Mouse (Mus musculus) R1 (cell line): Measurements from ENCODE around the gene Ndufv3.

Experiments
- DNase-seq: peaks from one replicate; pipeline ENCODE4 v3.0.0-alpha.2; 2018; ENCODE audit warnings: low read depth, low spot score

Ndufv3 gene

DNA sequence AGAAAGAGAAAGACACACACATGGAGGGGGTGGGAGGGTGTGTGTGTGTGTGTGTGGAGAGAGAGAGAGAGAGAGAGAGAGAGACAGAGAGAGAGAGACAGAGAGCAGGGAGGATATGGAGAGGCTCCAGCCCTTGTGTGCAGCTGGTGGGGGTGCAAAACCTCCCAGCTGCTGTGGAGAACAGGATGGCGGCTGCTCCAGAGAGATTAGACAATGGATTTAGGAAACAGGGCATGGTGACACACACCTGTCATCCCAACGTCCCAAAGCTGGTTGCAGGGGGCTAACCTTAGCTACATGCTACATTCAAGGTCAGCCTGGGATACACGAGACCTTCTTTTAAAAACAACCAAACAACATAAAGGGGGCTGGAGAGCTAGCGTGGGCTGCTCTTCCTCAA is 36.3 kb downstream of the Ndufv3 start:
- DNase-seq, result no peak

DNA sequence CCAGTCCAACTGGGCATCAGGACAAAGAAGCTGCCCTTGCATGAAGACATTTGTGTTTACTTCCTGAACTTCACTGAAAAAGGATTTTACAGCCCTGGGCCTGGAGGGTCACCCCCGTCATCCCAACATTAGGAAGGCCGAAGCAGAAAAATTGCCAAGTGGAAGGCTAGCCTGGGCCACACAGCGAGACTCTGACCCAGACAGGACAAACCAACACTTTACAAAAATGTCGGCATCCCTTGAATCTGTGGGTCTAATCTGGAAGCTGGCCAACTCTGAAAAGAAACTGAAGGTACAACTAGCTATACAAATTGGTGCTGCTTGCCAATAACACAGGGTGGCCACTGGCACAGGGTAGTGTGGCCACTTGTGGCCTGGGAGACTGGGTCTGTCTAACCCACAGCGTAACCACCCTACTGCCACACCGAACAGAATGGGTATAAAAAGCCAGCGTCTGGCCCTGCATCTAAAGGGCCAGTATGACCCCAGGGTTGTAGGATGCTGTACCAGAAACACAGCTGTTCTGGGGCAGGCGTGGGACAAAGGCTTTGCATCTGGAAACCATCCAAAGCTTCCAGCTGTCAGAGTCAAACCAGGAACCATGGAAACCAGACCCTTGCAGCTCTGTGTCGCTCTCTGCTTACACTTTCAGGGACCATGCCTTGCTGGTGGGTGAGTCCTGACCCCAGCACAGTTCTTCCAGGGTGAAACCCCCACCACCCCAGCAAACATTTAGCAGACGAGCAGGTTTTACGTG is 37.4 kb downstream of the Ndufv3 start:
- DNase-seq, result peak; percentile 54

DNA sequence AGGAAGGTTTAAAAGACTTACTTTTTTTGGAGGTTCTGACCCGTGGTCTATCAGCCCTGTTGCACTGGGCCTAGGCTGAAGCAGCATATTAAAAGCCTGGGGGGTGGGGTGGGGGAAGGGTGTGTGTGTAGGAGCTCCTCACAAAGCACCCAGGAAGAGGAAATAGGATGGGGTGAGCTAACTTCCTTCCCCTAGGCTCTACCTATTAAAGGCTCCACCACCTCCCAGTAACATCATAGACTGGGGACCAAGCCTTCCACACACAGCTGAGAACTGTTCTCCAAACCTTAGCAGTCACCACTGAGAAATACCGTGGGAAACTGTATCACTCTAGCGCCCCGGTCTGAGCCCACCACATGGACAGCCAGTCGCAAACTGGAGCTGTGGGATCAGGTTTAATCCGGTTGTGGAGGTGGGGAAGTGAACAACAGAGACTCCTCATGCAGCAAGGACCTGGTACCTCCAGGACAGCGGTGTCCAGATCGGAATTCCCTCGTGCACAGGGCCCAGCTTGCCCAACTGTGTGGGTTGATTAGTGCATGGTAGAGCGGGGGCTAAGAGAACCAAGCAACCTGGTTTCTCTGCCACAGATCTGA is 38.1 kb downstream of the Ndufv3 start:
- peak; percentile 53 for DNase-seq

DNA sequence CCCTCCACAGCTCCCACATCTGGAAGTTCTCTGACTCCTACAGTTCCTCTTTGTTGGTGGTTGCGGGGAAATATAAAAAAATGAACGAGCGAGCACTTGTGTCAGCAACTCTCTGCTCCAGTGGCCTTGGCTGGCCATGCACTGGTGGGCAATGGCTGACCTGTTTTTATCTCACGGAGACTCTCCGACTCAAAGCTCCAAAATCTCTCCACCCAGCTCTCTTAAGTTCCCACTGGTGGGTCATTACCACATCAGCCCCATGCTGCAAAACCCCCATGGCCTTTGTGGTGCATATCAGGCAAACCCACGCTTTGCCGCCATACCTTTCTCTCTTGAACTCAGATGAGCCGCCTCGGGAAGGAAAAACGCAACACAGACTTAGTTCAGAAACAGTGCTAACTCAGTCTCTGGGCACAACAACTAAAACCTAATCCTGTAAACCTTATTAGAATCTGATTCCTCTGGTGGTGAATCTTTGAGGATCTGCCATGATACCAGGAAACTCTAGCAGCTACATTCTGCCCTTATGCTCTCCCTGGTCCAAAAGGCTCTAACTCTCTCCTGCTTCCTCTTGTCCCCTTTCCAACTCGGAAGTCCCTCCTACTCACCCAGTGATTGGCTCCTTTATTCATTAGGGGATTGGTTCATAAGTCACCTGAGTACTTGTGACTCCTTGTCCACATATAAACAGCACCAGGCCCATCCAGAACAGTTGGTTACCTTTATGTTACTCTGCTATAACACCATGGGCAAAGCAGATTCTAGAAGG is 39.3 kb downstream of the Ndufv3 start:
- peak; percentile 87 for DNase-seq

DNA sequence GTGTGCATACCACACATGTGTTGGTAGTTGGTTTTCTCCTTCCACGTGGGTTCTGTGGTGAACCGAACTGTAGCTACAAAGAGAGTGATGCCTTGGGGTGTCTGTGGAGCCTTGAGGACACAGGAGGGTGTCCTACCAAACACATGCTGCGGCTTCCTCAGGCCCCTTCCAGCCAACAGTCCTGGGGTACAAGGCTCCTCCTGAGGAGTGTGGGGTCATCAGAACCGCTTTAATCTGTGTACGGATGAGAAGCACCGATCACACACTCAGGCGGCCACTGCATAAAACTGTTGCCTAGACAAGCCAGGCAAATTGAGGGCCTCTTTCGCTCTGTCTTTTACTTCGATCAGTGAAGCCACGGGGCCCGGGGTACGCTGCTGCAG is 43.7 kb downstream of the Ndufv3 start:
- DNase-seq, result peak; percentile 35

DNA sequence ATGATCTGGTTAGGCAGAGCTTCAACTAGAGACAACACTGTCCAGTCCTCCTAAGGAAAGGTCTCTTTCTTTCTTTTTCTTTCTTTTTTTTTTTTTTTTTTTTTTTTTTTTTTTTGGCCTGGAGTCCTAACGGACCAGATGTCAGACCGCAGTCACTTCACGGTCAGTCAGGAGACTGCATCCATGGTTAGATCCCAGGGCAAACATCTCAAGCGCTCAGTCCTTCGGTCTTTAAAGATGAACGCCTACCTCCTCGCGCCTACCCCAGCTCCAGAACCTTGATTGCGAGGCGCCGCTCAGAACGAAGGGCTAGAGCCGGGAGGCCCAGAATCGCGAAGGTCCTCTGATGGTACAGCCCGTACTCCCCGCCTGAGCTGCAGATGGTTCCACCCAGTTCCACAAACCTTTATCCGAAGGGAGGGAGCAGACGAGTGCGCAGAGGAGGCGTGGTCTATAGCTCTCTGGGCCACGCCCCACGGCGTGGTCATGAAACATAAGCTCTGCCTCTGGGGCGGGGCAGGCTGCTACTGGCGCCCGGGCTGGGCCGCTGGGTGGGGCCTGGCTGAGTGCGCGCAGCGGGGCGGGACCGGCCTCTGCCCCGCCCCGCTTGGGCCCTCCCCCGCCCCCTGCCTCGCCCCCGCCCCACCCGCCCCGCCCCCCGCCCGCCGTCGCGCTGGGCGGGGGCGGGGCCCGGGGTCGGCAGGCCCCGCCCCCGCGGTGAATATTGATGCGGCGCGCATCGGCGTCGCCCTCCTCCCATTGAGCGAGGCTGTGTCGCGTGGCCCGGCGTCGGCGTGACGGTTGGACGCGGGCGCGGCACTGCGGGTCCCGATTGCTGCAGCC is 44.3 kb downstream of the Ndufv3 start, which contains the start of gene Pknox1:
Pknox1 (plus strand) TSS at position 720 of the 843 bp plus-strand sequence.
- DNase-seq, result peak; percentile 99

DNA sequence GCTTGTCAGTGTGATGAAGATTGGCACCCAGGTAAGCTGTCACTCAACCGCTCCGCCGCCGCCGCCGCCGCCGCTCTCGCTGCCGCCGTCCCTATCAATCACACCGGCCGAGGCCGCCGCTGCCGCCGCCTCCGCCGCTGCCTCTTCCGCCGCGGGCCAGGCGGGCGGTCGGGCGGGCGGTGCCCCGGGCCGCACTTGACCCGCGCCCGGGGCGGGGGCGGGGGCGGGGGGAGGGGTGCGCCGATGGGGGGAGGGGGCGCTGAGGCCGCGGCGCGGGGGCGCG is 44.9 kb downstream of the Ndufv3 start:
- DNase-seq, result no peak

DNA sequence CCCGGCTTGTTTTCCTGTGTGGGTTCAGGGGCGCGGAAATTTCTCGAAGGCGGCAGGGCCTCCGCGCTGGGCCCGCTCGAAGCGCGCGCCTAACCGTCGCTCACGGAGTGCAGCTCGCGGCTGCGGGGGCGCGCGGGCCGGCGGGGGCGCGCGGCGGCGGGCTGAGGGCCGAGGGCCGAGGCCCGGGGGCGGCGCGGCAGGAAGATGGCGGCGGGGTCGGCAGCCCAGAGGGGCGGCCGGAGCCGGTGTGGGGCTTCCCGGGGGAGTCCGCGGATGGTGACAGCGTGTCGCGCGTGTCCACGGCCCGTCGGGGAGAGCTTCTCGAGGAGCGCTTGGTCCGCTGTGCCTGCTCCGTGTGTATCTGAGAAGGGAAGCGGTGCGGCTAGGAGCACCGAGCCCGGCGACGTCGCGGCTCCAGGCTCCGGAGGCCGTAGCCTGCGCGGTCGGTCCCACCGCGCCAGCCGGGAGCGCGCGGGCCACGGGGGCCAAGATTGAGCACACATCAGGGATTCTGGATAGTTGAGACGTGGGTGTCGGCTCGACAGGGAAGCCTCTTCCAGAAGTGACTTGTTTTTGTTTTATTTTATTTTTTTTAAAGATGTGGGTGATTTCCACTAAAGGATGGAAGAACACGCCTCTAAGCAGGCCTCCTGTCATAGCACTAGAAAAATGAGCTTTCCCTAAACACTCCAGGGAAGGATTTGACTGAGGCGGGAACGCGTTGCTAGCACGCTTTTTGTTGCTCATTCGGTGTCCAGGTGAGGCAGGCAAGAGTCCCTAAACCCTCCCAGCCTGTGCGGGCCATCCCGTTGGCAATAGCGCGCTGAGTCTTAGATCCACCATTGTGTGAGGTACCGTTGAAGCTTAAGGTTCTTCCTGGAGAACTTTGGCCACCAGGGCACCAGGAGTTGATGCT is 45.5 kb downstream of the Ndufv3 start:
- DNase-seq, result peak; percentile 60

GRCm38 (mm10) chr17:31566276-31566675 is 46.4 kb downstream of the Ndufv3 start:
- DNase-seq, result no peak

DNA sequence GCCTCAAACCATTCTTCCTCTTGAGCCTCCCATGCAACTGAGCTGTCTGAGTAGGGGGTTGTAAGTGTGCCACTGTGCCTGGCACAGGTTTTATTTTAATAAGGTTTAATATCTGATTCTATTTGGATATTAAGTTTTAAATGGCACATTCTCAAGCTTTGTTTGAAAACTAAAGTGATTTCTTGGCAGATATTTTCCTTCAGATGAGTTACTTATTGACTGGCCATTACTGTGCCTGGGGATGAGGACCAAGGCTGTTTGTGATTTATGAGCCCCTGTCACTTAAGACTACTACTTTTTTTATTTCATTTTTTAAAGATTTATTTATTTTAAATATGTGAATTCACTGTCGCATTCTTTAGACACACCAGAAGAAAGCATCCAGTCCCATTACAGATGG is 49.8 kb downstream of the Ndufv3 start:
- no peak for DNase-seq

GRCm38 (mm10) chr17:31570321-31570925 is 50.5 kb downstream of the Ndufv3 start:
- peak; percentile 75 for DNase-seq

- DNase-seq, result no peak
Measured at GRCm38 (mm10) chr17:31571689-31572088, 51.8 kb downstream of the Ndufv3 start.

- DNase-seq, result no peak
Measured at GRCm38 (mm10) chr17:31574662-31575061, 54.7 kb downstream of the Ndufv3 start.

GRCm38 (mm10) chr17:31576394-31577175 is 56.7 kb downstream of the Ndufv3 start:
- DNase-seq, result no peak

DNA sequence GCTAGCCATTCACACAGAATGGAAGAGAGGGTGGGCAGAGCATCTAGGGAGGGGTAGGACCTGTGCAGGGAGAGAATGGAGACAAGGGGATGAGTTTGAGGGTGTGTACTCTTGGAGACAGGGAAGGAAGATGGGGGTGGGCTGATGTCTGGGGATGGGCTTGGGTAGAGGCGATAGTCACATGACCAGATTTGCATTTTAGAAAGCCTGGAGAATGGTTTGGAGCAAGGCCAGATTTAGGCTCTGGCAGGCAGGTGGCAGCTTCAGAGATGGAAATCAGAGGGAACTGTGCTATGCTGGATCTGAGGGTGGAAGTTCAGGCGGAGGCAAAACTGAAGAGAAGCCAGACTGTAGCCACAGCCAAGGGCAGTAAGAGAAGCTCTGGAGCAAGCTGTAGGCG is 60.4 kb downstream of the Ndufv3 start:
- peak; percentile 87 for DNase-seq
